Mouse (Mus musculus): ENCODE data around the gene Gm3415. TPM values are rescaled to one million over a fixed set of nuclear protein-coding genes. Genes with fewer than 3 reads are reported as not detected.

Gene Gm3415
- total and polyA plus RNA-seq, 3 experiments = not detected

GRCm38 (mm10) chr5:146599970-146600369 lies 44.0 kb downstream of the Gm3415 start:
- H3K4me3 ChIP-seq = no peak overlapping the region
- no peak overlapping the region for H3K27ac ChIP-seq
- intact Hi-C loops (cut with DNase I) = no loop called here
- TF ChIP-seq CTCF (IDR thresholded peaks at IDR 0.05) (no peak), POLR2A (IDR thresholded peaks at IDR 0.05; ENCODE audit: insufficient read depth, low read depth, low read length) (no peak), EP300 (IDR thresholded peaks at IDR 0.05; ENCODE audit: insufficient read depth, low read depth, low read length) (no peak)
- H3K36me3 ChIP-seq (ENCODE audit: control insufficient read depth, insufficient read depth, low read length) = no peaks in the 10 kb centered on the region
- H3K79me2 ChIP-seq (replicated peaks; ENCODE audit: control insufficient read depth, insufficient read depth, low read length) = no peaks in the 10 kb centered on the region
- H3K4me1 ChIP-seq (ENCODE audit: control insufficient read depth, insufficient read depth, low read length) = no peaks in the 10 kb centered on the region
- WGBS = 79% methylated on average over 5 of the region's 5 CpGs
- no peak overlapping the region for H3K9ac ChIP-seq (ENCODE audit: low read depth, low read length)
- no peak for DNase-seq
- no peaks in the 10 kb centered on the region for H3K27me3 ChIP-seq (ENCODE audit: control insufficient read depth, insufficient read depth, low read length)

- no peak for DNase-seq
- Histone ChIP-seq H3K4me1 (ENCODE audit: control insufficient read depth, insufficient read depth, low read length) (no peaks in the 10 kb centered on the region), H3K36me3 (ENCODE audit: control insufficient read depth, insufficient read depth, low read length) (no peaks in the 10 kb centered on the region), H3K79me2 (replicated peaks; ENCODE audit: control insufficient read depth, insufficient read depth, low read length) (no peaks in the 10 kb centered on the region), H3K27ac (no peak overlapping the region), H3K4me3 (no peak overlapping the region), H3K27me3 (ENCODE audit: control insufficient read depth, insufficient read depth, low read length) (no peaks in the 10 kb centered on the region), H3K9ac (ENCODE audit: low read depth, low read length) (no peak overlapping the region)
- intact Hi-C loops (cut with DNase I) = no loop called here
- TF ChIP-seq POLR2A (IDR thresholded peaks at IDR 0.05; ENCODE audit: insufficient read depth, low read depth, low read length) (no peak), EP300 (IDR thresholded peaks at IDR 0.05; ENCODE audit: insufficient read depth, low read depth, low read length) (no peak), CTCF (IDR thresholded peaks at IDR 0.05) (no peak)
- WGBS = 58% methylated on average over 5 of the region's 5 CpGs
These were observed 50.3 kb downstream of the Gm3415 start for GRCm38 (mm10) chr5:146606221-146606620.

- H3K27me3 ChIP-seq (ENCODE audit: control insufficient read depth, insufficient read depth, low read length) = no peaks in the 10 kb centered on the region
- H3K79me2 ChIP-seq (replicated peaks; ENCODE audit: control insufficient read depth, insufficient read depth, low read length) = no peaks in the 10 kb centered on the region
- H3K36me3 ChIP-seq (ENCODE audit: control insufficient read depth, insufficient read depth, low read length) = no peaks in the 10 kb centered on the region
- no peak for TF ChIP-seq POLR2A (IDR thresholded peaks at IDR 0.05; ENCODE audit: insufficient read depth, low read depth, low read length)
- no peak for TF ChIP-seq CTCF (IDR thresholded peaks at IDR 0.05)
- no peak for TF ChIP-seq EP300 (IDR thresholded peaks at IDR 0.05; ENCODE audit: insufficient read depth, low read depth, low read length)
- WGBS = 87% methylated on average over 5 of the region's 5 CpGs
- H3K9ac ChIP-seq (ENCODE audit: low read depth, low read length) = no peak overlapping the region
- no peak overlapping the region for H3K27ac ChIP-seq
- H3K4me3 ChIP-seq = no peak overlapping the region
- no peak for DNase-seq
- H3K4me1 ChIP-seq (ENCODE audit: control insufficient read depth, insufficient read depth, low read length) = no peaks in the 10 kb centered on the region
- intact Hi-C loops (cut with DNase I) = no loop called here
These were observed 51.0 kb downstream of the Gm3415 start for GRCm38 (mm10) chr5:146606895-146607294.

GRCm38 (mm10) chr5:146607816-146608215 lies 51.9 kb downstream of the Gm3415 start:
- Histone ChIP-seq H3K27me3 (ENCODE audit: control insufficient read depth, insufficient read depth, low read length) (no peaks in the 10 kb centered on the region), H3K4me1 (ENCODE audit: control insufficient read depth, insufficient read depth, low read length) (no peaks in the 10 kb centered on the region), H3K79me2 (replicated peaks; ENCODE audit: control insufficient read depth, insufficient read depth, low read length) (no peaks in the 10 kb centered on the region), H3K27ac (no peak overlapping the region), H3K4me3 (no peak overlapping the region), H3K9ac (ENCODE audit: low read depth, low read length) (no peak overlapping the region), H3K36me3 (ENCODE audit: control insufficient read depth, insufficient read depth, low read length) (no peaks in the 10 kb centered on the region)
- intact Hi-C loops (cut with DNase I) = no loop called here
- TF ChIP-seq EP300 (IDR thresholded peaks at IDR 0.05; ENCODE audit: insufficient read depth, low read depth, low read length) (no peak), POLR2A (IDR thresholded peaks at IDR 0.05; ENCODE audit: insufficient read depth, low read depth, low read length) (no peak), CTCF (IDR thresholded peaks at IDR 0.05) (no peak)
- WGBS = 74% methylated on average over 5 of the region's 5 CpGs
- DNase-seq = no peak

Other genes with a start within 250 kb of the Gm3415 start
- under 1 TPM; 0.31 to 0.34 TPM for gene Wasf3, start 171.2 kb upstream of the Gm3415 start, total RNA-seq (2021)
- 0.74 and 0.79 TPM in 2 replicates for gene Wasf3, start 171.2 kb upstream of the Gm3415 start, polyA plus RNA-seq (2012; rRNA removed)
- not detected for gene Gm6408, start 74.2 kb upstream of the Gm3415 start, total RNA-seq (2021)
- gene Gm6408, start 74.2 kb upstream of the Gm3415 start, polyA plus RNA-seq (2012; rRNA removed) = not detected in 2 replicates
- gene Gm6370, start 64.8 kb upstream of the Gm3415 start, total RNA-seq (2021) = not detected
- gene Gm6370, start 64.8 kb upstream of the Gm3415 start, polyA plus RNA-seq (2012; rRNA removed) = not detected in 2 replicates
- gene 4930449I24Rik, start 53.7 kb upstream of the Gm3415 start, total RNA-seq (2021) = not detected
- not detected in 2 replicates for gene 4930449I24Rik, start 53.7 kb upstream of the Gm3415 start, polyA plus RNA-seq (2012; rRNA removed)
- gene Gm3402, start 42.0 kb upstream of the Gm3415 start, total RNA-seq (2021) = not detected
- gene Gm3402, start 42.0 kb upstream of the Gm3415 start, polyA plus RNA-seq (2012; rRNA removed) = not detected in 2 replicates
- not detected for gene Gm3404, start 30.3 kb upstream of the Gm3415 start, total RNA-seq (2021)
- not detected in 2 replicates for gene Gm3404, start 30.3 kb upstream of the Gm3415 start, polyA plus RNA-seq (2012; rRNA removed)
- not detected for gene Gm3409, start 18.5 kb upstream of the Gm3415 start, total RNA-seq (2021)
- not detected in 2 replicates for gene Gm3409, start 18.5 kb upstream of the Gm3415 start, polyA plus RNA-seq (2012; rRNA removed)
- not detected for gene Gpr12, start 29.1 kb downstream of the Gm3415 start, total RNA-seq (2021)
- gene Gpr12, start 29.1 kb downstream of the Gm3415 start, polyA plus RNA-seq (2012; rRNA removed) = 0.27 TPM in 1 of 2 replicates, not detected in the other
- 10 to 100 TPM; 16.8 to 17.2 TPM for gene Usp12, start 238.9 kb downstream of the Gm3415 start, total RNA-seq (2021)
- 6.0 and 12.4 TPM in 2 replicates for gene Usp12, start 238.9 kb downstream of the Gm3415 start, polyA plus RNA-seq (2012; rRNA removed)

Data from heart, adult 2 months (tissue).